Mouse (Mus musculus) cerebellum, adult 11-12 months (tissue): Measurements from ENCODE around the gene Mical2.
A peak's percentile ranks its signal among the peaks of the same experiment; 100 is the strongest.

ENCODE experiments used
- DNase-seq: peaks from one replicate; pipeline ENCODE4 v3.0.0; 2022

Mical2 gene

DNA sequence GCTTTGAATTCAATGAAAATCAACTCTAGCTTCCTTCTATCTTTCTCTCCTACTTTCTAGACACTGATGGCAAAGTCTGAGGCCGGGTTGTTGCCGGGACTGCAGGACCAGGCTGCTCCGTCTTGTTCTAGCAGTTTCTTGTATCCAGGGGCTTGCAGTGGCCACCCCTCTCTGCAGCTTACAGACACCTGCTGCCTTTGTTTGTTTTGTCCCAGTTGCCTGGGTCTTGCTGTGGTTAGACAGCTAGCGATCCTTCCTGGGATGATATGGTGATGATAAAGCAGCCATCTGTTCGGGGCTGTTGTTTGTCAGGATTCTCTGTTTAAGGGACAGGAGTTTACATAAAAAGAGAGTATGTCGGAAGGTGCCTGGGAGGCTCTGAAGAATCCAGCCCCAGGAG, 19.0 kb downstream of the Mical2 start:
- peak; percentile 24 for DNase-seq

DNA sequence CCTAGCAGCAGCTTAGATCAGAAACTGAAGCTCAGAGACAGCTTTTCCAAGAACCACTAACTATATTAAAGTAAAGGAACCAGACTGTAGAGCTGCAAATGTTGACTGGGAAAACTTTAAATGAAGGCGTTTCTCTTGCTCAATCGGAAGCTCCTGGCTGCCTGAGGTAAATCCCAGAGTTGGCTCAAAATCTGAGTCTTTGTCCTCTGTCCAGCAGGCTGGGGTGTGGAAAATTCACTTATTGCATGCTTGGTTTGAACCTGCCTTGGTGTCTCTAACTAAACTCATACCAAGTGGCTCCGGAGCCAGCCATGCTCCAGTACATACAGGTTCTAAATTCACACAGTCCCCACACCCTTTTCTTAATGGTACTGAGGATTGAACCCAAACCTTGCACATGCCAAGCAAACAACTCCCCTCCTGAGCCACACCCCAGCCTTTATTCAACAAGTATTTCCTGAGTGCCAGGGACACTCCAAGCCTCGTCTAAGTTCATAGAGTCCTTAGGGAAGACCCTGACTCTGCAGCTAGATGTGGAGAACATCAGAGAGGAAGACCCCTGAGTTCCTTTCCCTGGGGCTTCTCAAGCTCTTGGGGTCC, 20.3 kb downstream of the Mical2 start:
- peak; percentile 39 for DNase-seq

DNA sequence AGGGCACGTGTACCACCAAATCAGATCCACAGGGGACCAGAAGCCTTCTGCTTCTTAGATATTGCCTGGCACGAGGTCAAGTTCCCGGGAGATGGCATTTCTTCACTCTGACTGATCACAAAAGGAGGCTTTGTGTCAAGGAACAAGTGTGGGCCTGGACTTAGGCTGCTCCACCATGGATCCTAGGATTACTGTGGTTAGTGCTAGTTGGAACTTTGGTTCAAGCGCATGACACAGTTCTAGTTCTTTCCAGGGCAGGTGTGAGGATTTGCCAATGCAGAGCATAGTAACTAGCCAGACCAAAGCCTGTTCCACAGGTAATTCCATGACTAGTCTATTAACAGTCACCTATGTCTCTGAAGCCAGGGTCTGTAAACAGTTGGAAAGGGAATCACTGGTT, 20.8 kb downstream of the Mical2 start:
- peak; percentile 51 for DNase-seq

DNA sequence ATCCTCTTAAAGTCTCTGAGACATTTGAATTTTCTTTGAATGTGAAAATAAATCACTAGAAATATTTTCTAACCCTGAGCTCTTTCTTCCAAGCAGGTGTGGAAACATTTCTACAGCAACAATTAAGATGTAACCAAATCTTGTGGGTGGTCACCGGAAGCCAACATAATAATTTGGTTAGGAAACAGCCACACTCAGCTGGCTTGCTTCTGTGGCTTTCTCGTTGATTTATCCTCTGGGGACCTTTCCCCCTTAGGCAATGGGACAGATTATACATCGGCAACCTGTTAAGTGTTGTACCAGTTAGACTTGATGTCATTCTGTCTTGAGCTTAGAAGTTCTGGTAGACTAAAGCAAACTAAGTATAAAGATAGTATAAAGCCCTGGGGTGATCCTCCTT, 22.2 kb downstream of the Mical2 start:
- no peak for DNase-seq

DNA sequence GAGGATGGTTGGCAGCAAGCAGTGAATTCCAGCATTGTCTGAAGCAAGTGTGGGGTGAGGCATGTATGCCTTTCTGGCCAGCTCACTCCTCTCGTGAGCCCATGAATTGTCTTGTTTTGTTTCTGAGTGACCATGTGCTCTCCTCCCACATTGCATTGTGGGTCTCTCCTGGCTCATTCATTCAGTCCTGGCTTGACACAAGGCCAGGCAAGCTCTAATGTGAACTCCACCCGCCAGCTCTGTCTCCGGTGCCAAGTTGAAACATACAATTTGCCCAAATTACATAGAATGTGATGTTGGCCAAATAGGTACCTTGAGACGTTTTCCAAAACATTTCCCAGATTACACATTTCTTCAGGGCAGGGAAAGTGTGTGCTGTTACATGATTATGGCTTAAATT, 23.8 kb downstream of the Mical2 start:
- DNase-seq: peak; percentile 28

DNA sequence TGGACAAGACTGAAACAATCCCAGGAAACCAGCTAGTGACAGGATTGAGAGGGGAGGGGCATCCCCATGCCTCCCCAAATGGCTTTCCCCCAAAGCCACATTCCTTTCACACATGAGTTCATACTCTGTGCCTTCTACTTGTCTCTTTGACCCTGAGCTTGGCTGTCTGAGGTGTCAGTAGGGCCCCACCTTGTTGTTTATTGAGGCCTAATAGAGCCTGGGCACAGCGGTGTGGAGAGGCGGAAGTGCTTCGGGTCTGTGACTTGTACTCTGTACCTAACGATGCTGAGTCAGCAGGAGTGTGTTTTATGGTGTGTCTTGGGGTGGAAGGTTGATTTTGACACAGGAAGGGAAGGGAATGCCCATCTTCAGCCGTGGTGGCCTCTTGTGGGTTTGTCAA, 26.4 kb downstream of the Mical2 start:
- peak; percentile 25 for DNase-seq

DNA sequence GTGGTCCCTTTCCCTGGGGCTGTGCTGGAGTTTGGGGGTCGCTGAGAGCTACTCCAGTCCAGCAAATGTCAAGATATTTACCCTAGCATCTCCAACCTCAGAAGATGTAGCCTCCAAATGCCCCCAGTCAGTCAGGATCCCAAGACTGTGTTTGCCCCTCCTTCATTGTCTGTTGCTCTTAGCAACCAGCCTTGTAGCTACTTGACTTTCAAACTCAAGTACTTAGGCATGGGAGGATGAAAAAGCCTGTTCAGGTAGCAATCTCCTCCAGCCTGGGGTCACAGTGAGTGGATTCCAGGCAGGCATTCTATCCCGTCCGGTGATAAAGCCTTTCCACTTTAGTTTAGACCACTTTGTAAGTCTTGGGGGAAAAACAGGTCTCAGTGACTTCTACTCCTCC, 28.6 kb downstream of the Mical2 start:
- DNase-seq: no peak

DNA sequence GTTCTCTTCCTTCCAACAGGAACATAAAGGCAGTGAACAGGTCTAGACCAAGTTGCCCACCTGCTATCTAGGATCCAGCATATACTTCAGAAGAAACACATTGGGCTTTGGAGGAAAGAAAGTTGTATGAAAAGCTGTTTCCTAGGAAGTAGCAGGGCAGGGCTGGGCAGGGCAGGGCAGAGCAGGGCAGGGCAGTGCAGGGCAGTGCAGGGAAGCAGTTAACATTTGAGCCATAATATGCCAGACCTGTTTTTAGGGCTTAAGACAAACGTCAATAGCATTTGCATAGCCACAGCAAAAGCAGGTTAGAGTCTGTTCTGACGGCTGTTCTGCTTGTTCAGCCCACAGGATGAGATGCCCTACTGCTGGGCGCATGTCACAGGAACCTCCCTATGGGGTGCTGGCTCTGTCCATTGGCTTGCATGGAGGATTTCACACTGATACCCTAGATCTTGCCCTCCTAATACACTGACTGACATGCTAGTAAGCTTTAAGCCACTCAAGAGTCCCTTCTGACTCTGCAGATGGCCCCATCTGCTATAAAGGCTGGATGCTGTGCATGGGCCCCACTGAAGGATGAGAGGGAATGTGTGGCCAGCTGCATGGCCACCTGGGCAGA, 29.7 kb downstream of the Mical2 start:
- DNase-seq: peak; percentile 57

DNA sequence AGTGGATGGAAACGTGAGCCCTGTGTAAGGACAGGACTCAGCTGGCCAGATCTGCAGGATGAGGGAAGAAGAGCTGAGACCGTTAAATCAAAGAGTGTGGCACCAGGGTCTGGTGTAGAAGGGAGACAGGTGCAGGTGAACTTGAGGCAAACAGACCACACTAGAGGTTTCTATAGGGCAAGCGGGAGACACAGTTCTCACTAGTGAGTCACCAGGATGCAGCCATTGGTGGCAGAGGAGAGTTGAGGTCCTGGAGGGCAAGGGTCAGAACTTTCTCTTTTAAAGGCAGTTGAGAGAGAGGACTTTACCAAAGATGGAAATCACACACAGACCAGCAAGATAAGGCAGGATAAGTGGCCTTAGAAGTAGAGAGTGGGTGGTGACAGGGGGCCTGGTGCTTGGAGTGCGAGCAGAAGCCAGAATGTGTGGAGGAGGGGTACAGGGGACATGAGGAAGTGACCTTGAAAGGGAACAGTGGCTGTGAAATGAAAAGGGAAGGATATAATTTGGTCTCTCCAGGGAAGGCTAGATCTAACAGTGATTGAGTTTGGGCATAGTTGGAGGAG, 32.8 kb downstream of the Mical2 start:
- DNase-seq: no peak

DNA sequence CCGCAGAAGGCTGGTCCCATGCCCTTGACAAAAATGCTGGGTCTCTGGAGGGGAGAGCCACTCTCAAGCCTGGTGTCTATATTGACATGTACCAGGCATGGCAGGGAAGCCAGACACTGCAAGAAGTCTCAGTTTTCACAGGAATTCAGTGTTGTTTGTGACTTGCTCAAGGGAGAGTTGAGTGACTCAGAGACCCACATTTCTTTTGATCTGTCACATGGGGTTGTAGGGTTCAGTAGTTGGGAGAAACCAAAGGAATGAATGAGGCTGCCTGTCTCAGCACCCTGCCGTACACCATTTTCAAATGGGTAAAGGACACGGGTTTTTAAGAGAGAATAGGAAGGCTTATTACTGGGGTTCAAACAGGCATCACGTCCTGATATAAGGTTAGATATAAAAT, 33.6 kb downstream of the Mical2 start:
- no peak for DNase-seq

DNA sequence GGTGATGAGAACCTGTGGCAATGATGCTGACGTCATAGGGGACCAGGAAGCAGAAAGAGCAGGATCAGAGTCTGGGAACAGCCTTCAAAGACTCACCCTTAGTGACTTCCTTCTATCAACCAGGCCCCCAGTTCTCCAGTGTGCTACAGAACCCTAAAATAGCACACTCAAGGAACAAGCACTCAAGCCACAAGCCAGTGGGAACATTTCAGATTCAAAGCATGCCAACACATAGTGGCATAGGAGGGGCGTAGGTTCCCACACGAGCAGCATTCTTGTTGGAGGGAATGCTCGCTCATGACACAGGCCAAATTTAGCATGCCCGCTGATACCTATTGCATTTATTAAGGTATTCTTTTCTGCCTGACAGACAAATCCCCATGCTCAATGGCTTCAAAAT, 35.5 kb downstream of the Mical2 start:
- no peak for DNase-seq

DNA sequence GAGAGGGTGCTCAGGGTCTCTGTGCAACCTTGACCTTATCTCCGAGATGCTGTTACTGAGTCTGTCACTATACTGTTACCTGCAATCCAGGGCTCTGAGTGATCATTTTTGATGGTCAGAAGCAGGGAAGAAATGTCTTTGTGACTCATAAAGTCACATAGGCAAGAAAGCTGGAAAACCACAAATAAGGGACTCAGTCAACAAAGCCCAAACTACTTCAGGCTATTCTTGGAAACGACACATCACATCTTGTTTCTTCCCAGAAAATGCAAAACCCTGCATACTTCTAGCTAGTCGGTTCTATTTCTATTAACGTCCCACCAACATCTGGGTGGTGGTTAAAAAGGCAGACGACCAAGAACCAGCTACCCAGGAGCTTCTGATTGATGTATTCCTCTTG, 41.6 kb downstream of the Mical2 start:
- no peak for DNase-seq

DNA sequence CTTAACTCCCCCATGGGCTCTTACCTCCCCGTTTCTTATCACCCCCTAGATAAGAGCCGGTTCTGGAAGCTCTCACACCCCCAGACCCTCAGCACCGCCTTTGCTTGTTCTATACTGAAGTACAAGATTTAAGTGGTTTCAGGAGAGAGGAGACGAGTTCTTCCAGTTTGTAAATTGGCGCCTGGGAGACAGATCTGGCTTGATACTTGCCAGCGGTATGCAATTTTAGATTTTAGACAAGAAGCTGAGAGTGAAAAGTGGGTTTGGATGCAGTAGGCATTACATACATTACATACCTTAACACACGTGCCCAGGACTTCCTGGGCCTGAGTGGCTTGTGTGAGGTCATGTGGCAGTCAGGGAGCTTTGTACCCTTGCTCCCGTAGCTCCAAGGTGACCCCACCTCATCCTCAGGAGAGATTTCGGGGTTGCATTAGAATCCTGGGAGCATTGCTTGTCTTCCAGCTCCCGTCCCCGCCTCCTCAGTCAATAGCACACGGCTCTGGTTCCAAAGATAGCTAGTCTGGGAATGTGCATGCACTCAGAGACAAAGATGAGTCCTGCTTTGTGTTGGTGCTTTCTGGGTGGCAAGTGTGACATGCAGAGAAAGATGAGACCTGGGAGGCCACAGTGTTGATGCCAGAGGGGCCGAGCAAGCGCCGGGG, 43.2 kb downstream of the Mical2 start:
- no peak for DNase-seq

DNA sequence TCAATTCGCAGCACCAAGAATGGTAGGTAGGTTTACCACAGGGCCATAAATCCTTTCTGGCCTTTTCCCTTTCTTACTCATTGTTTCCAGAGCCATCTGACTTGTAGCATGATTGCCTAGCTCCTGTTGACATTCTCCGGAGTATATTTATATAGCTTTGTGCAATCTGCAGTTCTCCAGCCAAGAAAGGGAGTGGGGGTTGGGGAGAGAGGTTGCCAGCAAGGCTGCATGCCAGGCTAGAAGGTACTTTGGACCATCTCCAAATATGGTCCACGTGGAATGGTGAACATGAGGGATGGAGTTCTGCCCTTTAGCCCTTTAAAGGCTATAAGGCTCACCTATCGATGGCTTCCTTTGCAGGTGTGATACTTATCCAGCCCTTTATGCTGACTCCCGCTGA, 45.2 kb downstream of the Mical2 start:
- DNase-seq: peak; percentile 78

DNA sequence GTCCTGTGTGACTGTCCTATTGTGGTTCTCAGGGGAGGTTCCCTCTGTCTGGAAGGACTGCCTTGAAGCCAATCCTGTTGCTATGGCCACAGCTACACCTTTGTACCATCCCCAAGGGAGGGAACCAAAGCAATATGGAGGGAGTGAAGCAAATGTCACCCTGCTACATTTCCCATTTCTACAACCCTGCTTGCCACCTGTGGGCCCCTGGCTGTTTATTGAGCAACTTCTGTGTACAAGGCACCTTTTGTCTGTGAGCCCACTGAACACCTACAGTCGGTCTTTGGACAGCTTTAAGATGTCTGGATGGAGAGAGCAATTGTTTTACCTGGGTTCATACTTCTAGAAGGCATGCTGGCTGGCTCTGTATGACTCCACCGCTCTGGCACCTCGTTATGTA, 46.0 kb downstream of the Mical2 start:
- no peak for DNase-seq

DNA sequence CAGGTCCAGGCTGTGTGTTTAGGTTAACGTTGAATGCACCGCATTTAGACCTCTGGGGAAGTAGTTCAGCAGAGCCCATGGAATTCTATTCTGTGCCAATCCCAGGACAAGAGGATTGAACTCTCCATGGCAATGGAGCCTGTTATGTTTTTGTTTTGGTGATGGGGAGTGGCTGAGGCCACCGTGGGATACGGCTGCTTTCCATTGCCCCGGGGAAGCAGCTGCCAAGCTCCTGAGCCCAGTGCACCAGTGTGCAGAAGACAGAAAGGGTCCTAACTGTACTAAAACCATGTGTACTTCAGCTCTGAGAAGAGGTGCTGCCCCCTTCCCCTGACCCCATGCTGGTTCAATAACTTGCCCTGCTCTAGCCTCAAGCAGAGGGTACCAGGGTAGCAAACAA, 47.0 kb downstream of the Mical2 start:
- peak; percentile 22 for DNase-seq

DNA sequence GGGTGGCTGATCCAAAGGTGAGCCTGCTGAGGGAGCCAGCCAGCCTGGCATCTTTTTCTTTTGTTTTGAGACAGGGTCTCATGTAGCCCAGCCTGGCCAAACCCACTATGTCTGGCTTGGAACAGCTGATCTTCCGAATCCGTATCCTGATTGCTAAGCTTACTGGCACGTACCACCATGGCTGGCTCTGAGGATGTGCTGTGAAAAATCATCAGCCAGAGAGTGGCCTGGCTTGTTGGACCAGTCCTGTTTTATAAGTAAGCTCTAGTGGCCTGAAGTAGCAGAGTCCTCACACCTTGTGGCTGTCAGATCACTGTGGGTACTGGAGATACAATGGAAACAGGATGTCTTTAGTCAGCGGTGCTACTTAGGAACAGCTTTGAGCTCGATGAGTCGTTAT, 47.8 kb downstream of the Mical2 start:
- no peak for DNase-seq

DNA sequence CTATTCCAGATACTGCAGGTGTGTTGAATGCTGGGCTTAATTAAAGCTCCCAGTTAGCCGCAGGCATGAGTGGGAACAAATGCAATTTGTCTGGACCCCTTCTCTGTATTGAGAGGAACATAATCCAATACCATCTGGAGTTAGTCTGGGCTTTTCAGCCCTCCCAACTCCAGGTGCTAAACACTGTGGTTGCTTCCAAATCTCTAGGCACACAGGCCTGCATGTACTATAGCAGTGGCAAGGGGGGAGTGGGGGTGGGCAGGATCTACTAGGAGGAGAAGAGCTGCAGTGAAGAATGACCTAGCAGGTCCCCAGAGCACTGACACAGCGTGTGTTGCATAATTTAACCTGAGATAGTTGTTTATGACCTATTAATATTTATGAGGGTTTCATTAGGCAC, 49.0 kb downstream of the Mical2 start:
- DNase-seq: no peak

DNA sequence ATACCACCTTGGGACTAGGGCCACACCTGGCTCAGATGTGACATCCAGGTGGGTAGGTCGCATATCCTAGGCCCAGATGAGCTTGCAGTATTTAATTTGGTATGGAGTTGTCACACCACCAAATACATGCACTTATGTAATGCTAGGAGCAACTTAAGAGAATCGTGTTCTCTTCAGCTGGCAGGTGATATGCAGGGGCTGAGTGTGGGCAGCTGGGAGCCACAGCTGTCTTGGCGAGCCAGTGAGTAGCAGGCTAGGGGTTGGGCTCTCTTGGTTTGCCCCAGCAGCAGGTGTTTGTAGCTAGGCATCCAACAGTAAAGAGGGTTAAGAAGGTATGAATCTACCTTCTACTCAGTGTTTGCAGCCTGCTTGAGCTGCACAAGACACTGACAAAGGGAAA, 49.4 kb downstream of the Mical2 start:
- DNase-seq: no peak

DNA sequence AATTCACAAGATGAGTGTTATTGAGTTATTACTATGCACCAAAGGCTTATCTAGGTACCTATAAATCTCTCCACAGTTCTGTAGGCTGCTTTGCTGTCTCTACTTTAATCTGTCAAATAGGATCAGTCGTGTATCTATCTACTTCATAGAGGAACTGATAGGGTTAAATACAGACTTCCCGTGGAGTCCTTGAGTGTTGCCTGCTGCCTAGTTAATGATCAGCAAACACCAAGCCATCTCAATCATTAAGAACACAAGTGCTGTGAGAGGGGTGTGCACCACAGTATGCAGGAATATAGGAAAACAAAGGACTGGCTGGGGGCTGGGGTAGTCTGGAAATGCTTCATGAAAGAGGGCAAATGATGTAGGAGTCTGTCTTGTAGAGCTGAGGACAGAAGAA, 50.2 kb downstream of the Mical2 start:
- no peak for DNase-seq

DNA sequence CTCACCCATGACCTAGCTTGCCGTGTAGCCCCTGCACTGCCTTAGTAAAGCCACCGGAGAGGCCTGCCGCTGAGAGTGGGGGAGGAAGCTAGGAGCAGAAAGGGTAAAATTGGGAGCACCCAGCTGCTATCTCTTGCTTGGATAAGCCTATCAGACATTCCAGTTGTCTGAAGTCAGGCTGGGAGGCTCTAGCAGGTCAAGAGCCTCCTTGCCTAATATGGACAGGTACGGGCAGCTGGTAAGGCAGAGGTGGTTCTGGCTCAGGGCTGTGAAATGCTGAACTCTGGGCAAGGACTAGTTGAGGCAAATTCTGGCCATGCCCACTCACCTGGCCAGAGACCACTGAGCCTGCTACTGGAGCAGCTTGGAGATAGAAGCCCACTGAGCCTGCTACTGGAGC, 51.2 kb downstream of the Mical2 start:
- DNase-seq: no peak

DNA sequence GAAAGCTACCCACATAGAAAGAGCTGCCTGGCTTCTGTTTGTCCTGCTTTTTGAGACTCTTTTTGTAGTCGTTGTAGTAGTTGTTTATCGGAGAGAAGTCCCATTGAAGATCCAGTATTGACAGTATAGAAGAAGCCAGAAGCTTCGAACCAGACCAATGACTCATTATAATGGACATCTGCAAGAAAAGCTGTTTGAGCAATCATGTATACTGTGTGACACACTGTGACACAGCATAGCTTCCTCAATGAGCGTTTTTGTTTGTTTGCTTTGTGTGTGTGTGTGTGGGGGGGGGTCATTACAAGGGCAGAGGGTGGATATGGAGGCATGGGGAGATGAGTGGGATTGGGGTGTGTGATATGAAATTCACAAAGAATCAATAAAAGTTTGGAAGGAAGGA, 53.0 kb downstream of the Mical2 start:
- no peak for DNase-seq

DNA sequence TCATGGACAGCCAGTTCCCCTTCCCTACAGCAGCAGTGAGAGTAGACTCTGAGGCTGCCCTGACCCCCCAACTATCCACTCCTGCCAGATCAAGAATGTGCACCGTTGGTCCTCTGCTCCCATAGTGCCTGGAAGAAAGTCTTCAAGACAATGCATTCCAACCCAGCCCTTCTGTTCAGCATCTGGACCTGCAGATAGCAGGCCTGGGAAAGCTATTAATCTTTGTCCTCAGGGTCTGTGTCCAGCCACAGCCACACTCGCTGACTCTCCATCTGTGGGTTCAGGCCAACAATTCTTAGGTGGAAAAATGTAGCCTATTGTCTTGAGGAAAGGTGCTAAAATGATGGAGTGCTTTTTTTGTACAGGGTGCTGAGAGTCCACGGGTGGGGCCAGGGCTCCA, 54.8 kb downstream of the Mical2 start:
- DNase-seq: no peak

DNA sequence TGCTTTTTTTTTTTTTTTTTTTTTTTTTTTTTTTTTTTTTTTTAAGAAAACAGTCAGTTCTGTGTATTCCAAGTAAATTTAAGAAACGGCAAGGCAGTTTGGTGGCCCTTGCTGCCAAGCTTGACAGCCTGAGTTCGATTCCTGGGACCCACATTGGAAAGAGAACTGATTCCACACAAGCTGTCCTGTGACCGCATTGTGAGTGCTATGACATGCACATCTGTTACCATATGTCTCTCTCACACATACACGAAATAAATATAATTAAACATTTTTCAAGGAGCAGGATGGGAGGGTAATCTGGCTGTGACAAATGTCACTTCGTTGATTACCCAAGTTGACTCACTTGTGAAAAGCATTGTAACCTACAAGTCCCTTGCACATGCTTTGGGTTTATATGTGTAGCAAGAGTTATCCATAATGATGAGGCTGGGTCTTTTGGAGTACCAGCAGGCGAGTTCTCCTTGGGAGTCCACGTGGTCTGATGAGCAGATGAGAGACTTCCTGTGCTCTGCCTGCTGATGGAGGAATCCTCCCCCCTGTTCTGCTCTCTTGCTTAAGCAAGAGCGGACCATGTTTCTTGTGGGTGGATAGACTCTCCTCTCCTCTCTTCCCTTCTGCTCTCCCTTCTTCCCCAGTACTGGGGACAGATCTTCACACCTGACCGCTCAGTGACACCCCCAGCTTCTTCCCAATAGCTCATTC, 58.1 kb downstream of the Mical2 start:
- no peak for DNase-seq
